14 mouse cellular contexts compared by ENCODE assay signal in genomic region chr1:135780649-135781048, GRCm38 (mm10). TPM values are rescaled to one million over a fixed set of nuclear protein-coding genes. Genes with fewer than 3 reads are reported as not detected.
DNase-seq lines count a peak whose midpoint lies in the region; ATAC-seq lines count a peak whose summit lies in the region.
"Had no signal": no experiment of that assay in that cellular context is flagged by ENCODE, and none has a peak within 500 bp of the region (broad histone marks: within the 10 kb centered on the region; RNA-seq: fewer than 3 reads in every experiment).

No protein-coding gene starts in this region.

- H3K27ac ChIP-seq in heart, embryonic 10.5 days: 0 out of 2 replicates have a peak overlapping the region, but pooled peaks have one; percentile 10
- H3K27ac ChIP-seq in liver, embryonic 13.5 days: no peak overlapping the region
- no peak overlapping the region for H3K27ac ChIP-seq in liver, embryonic 12.5 days
- no peak overlapping the region for H3K27ac ChIP-seq in limb, embryonic 13.5 days
- H3K27ac ChIP-seq: heart, adult 2 months; hindbrain, embryonic 10.5 days; liver, embryonic 14.5 days; midbrain, embryonic 12.5 days had no signal

- 0 out of 2 replicates have a peak, but pooled peaks cover 10% of the 10 kb centered on the region for H3K27me3 ChIP-seq in heart, embryonic 10.5 days (ENCODE audit: insufficient read depth, poor library complexity, severe bottlenecking)
- peaks cover 9% of the 10 kb centered on the region; the same call in 1 of the 2 replicates for H3K27me3 ChIP-seq in liver, embryonic 13.5 days
- H3K27me3 ChIP-seq in liver, embryonic 12.5 days (replicated peaks): peaks cover 23% of the 10 kb centered on the region
- no peaks in the 10 kb centered on the region for H3K27me3 ChIP-seq in limb, embryonic 13.5 days

- no peak for DNase-seq in heart, embryonic 10.5 days (ENCODE audit: low spot score)
- DNase-seq in heart, postnatal 4 days: no peak
- DNase-seq in liver, embryonic 13.5 days: no peak
- DNase-seq in R1 (ENCODE audit: low read depth, low spot score): peak; percentile 41
- DNase-seq in spleen, postnatal 36 days (ENCODE audit: low spot score in 2 of 2): no peak
- DNase-seq: adrenal gland, adult 8-10 months had no signal

- ATAC-seq in liver, embryonic 13.5 days (ENCODE audit: low read depth): no peak
- no peak for ATAC-seq in liver, embryonic 12.5 days
- ATAC-seq in limb, embryonic 13.5 days (ENCODE audit: low FRiP score, low read depth): no peak

- H3K36me3 ChIP-seq in heart, embryonic 10.5 days: no peaks in the 10 kb centered on the region
- no peaks in the 10 kb centered on the region for H3K36me3 ChIP-seq in liver, embryonic 13.5 days
- no peaks in the 10 kb centered on the region for H3K36me3 ChIP-seq in liver, embryonic 12.5 days
- H3K36me3 ChIP-seq in limb, embryonic 13.5 days: no peaks in the 10 kb centered on the region
- H3K36me3 ChIP-seq: hindbrain, embryonic 10.5 days; midbrain, embryonic 12.5 days had no signal

- H3K4me2 ChIP-seq in liver, embryonic 13.5 days: no peak overlapping the region
- H3K4me2 ChIP-seq in liver, embryonic 12.5 days: no peak overlapping the region
- no peak overlapping the region for H3K4me2 ChIP-seq in limb, embryonic 13.5 days (replicated peaks)
- H3K4me2 ChIP-seq: midbrain, embryonic 12.5 days had no signal

- H3K4me1 ChIP-seq in heart, embryonic 10.5 days: peaks cover 42% of the 10 kb centered on the region
- H3K4me1 ChIP-seq in liver, embryonic 13.5 days (replicated peaks): peaks cover 25% of the 10 kb centered on the region
- peaks cover 25% of the 10 kb centered on the region for H3K4me1 ChIP-seq in liver, embryonic 12.5 days
- H3K4me1 ChIP-seq in limb, embryonic 13.5 days: peaks cover 26% of the 10 kb centered on the region

- 0 out of 2 replicates have a peak overlapping the region, but pooled peaks have one; percentile 16 for H3K9ac ChIP-seq in liver, embryonic 13.5 days
- H3K9ac ChIP-seq in liver, embryonic 12.5 days: no peak overlapping the region
- peak overlapping the region; percentile 26; the same call in 1 of the 2 replicates for H3K9ac ChIP-seq in limb, embryonic 13.5 days
- H3K9ac ChIP-seq: forebrain, postnatal 0 days; liver, embryonic 14.5 days; midbrain, embryonic 12.5 days had no signal

- H3K4me3 ChIP-seq in heart, embryonic 10.5 days: no peak overlapping the region
- no peak overlapping the region for H3K4me3 ChIP-seq in liver, embryonic 13.5 days (replicated peaks)
- no peak overlapping the region for H3K4me3 ChIP-seq in liver, embryonic 12.5 days
- no peak overlapping the region for H3K4me3 ChIP-seq in limb, embryonic 13.5 days
- H3K4me3 ChIP-seq: heart, adult 2 months; hindbrain, embryonic 10.5 days; midbrain, embryonic 12.5 days had no signal

- no peaks in the 10 kb centered on the region for H3K9me3 ChIP-seq in heart, embryonic 10.5 days
- no peaks in the 10 kb centered on the region for H3K9me3 ChIP-seq in liver, embryonic 13.5 days (replicated peaks)
- H3K9me3 ChIP-seq in liver, embryonic 12.5 days (replicated peaks): no peaks in the 10 kb centered on the region
- H3K9me3 ChIP-seq in limb, embryonic 13.5 days: no peaks in the 10 kb centered on the region
- H3K9me3 ChIP-seq: hindbrain, embryonic 10.5 days; midbrain, embryonic 12.5 days had no signal

- WGBS in heart, embryonic 10.5 days: 55% methylated on average over 4 of the region's 4 CpGs
- WGBS in liver, embryonic 13.5 days (ENCODE audit: insufficient replicate concordance): 49% methylated on average over 4 of the region's 4 CpGs
- 59% methylated on average over 4 of the region's 4 CpGs for WGBS in liver, embryonic 12.5 days (ENCODE audit: insufficient replicate concordance)
- WGBS in limb, embryonic 13.5 days: 36% methylated on average over 4 of the region's 4 CpGs

RNA-seq across cellular contexts. Expression of gene Tnni1, which starts 1.4 kb away (rescaled TPM):
- 2,290 and 3,821 TPM in 2 replicates for polyA plus RNA-seq in heart, embryonic 10.5 days (2016; fragmentation: Nextera tagmentation; extraction: Ambion mirVana)
- 1,000 to 10,000 TPM; 2,021 to 2,289 TPM for total RNA-seq in heart, postnatal 4 days (2021)
- polyA plus RNA-seq in liver, embryonic 13.5 days (2015; fragmentation: Nextera tagmentation; extraction: Ambion mirVana): 9.7 and 12.3 TPM in 2 replicates
- polyA plus RNA-seq in liver, embryonic 12.5 days (2016; fragmentation: Nextera tagmentation; extraction: Ambion mirVana): 10.5 and 12.9 TPM in 2 replicates
- 241 and 246 TPM in 2 replicates for polyA plus RNA-seq in limb, embryonic 13.5 days (2015; fragmentation: Nextera tagmentation; extraction: Ambion mirVana)

RNA-seq across cellular contexts. Expression of gene Phlda3, which starts 14.7 kb away (rescaled TPM):
- polyA plus RNA-seq in heart, embryonic 10.5 days (2016; fragmentation: Nextera tagmentation; extraction: Ambion mirVana): 63.2 and 65.3 TPM in 2 replicates
- 10 to 100 TPM; 40.7 to 43.8 TPM for total RNA-seq in heart, postnatal 4 days (2021)
- polyA plus RNA-seq in liver, embryonic 13.5 days (2015; fragmentation: Nextera tagmentation; extraction: Ambion mirVana): 5.7 and 7.1 TPM in 2 replicates
- 11.4 and 11.9 TPM in 2 replicates for polyA plus RNA-seq in liver, embryonic 12.5 days (2016; fragmentation: Nextera tagmentation; extraction: Ambion mirVana)
- 56.6 and 62.8 TPM in 2 replicates for polyA plus RNA-seq in limb, embryonic 13.5 days (2015; fragmentation: Nextera tagmentation; extraction: Ambion mirVana)

RNA-seq across cellular contexts. Expression of gene Lad1, which starts 37.7 kb away (rescaled TPM):
- polyA plus RNA-seq in heart, embryonic 10.5 days (2016; fragmentation: Nextera tagmentation; extraction: Ambion mirVana): 3.3 and 6.8 TPM in 2 replicates
- total RNA-seq in heart, postnatal 4 days (2021): 10 to 100 TPM in 1 of 2 experiments, 1 to 10 TPM in 1; 7.3 to 10.3 TPM
- polyA plus RNA-seq in liver, embryonic 13.5 days (2015; fragmentation: Nextera tagmentation; extraction: Ambion mirVana): 0.16 and 0.68 TPM in 2 replicates
- 0.26 and 0.79 TPM in 2 replicates for polyA plus RNA-seq in liver, embryonic 12.5 days (2016; fragmentation: Nextera tagmentation; extraction: Ambion mirVana)
- 7.2 and 8.5 TPM in 2 replicates for polyA plus RNA-seq in limb, embryonic 13.5 days (2015; fragmentation: Nextera tagmentation; extraction: Ambion mirVana)
- total RNA-seq: gastrocnemius, adult 8-10 months had no signal

RNA-seq across cellular contexts. Expression of gene Tnnt2, which starts 55.5 kb away (rescaled TPM):
- polyA plus RNA-seq in heart, embryonic 10.5 days (2016; fragmentation: Nextera tagmentation; extraction: Ambion mirVana): 2,168 and 3,634 TPM in 2 replicates
- total RNA-seq in heart, postnatal 4 days (2021): 1,000 to 10,000 TPM; 6,684 to 7,230 TPM
- polyA plus RNA-seq in liver, embryonic 13.5 days (2015; fragmentation: Nextera tagmentation; extraction: Ambion mirVana): 4.3 and 19.2 TPM in 2 replicates
- polyA plus RNA-seq in liver, embryonic 12.5 days (2016; fragmentation: Nextera tagmentation; extraction: Ambion mirVana): 1.5 and 3.3 TPM in 2 replicates
- 84.9 and 88.9 TPM in 2 replicates for polyA plus RNA-seq in limb, embryonic 13.5 days (2015; fragmentation: Nextera tagmentation; extraction: Ambion mirVana)

Comparison
In these comparisons a context has a peak if more than half of its experiments do, and no peak if none do; other contexts are left out.
1. RNA of gene Tnni1, which starts 1.4 kb away (polyA plus RNA-seq): 2,290 to 3,821 TPM in heart, embryonic 10.5 days and 241 to 246 TPM in limb, embryonic 13.5 days; 10.5 to 12.9 TPM in liver, embryonic 12.5 days and 9.7 to 12.3 TPM in liver, embryonic 13.5 days; every median in the first group is over 10 times any median in the second.